Mouse (Mus musculus): Measurements from ENCODE around the gene Suz12.

DNA sequence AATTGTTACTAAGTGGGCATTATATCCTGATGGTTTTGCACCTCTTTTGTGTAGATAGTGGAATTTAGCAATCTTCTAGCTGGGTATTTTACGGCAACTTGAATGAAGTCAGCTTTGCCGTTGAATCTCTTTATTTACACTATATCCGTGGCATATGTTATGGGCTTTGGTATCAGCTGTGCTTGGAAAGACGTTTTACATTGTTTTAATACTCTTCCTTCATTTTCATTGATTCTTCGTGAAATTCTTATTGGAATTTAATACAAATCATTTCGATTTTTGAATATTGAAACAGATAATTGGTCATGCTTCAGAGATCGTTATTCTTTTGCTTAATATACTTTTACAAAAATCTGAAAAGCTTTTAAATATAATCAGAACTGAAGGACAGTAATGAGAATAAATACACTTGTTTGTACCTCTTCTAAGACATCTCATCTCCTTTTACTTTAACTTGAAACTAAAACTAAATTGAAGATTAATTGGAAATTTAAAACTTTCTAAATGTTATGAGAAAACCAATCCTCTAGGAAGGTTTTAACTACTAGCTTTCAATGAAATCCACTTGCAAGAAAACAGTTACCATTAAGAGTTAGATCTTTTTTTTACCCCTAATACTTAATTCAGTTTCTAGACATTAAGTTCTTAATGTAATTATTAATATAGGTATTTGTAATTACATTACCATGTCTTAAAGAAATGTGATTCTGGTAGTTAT, 1.5 kb downstream of the Suz12 start:
- no peak for TF ChIP-seq CTCF (IDR thresholded peaks at IDR 0.05; ENCODE audit: insufficient read depth, low read depth, low read length)
- TF ChIP-seq POLR2A (IDR thresholded peaks at IDR 0.05; ENCODE audit: insufficient read depth, low read depth, low read length): no peak
